Mouse (Mus musculus): Measurements from ENCODE around the gene Cd2bp2.

- TF ChIP-seq POLR2A (IDR thresholded peaks at IDR 0.05; ENCODE audit: extremely low read depth, insufficient read depth, low read length) (no peak), CTCF (IDR thresholded peaks at IDR 0.05; ENCODE audit: low read depth, low read length) (no peak)
These were observed 27.3 kb upstream of the Cd2bp2 start for GRCm38 (mm10) chr7:127223106-127223505.
